In genomic region chr14:103704771-103705170, GRCm38 (mm10) we compare ENCODE assay signal across 20 mouse cellular contexts. TPM values are rescaled to one million over a fixed set of nuclear protein-coding genes. Genes with fewer than 3 reads are reported as not detected.
A peak's percentile ranks its signal among the peaks of the same experiment; 100 is the strongest.
DNase-seq lines count a peak whose midpoint lies in the region; ATAC-seq and TF ChIP-seq lines count a peak whose summit lies in the region.
"Had no signal": no experiment of that assay in that cellular context is flagged by ENCODE, and none has a peak within 500 bp of the region (broad histone marks: within the 10 kb centered on the region; RNA-seq: fewer than 3 reads in every experiment).

No protein-coding gene starts in this region.

- no peaks in the 10 kb centered on the region for H3K27me3 ChIP-seq in heart, adult 2 months (ENCODE audit: control insufficient read depth, insufficient read depth, low read length)
- H3K27me3 ChIP-seq in forebrain, postnatal 0 days (ENCODE audit: insufficient read depth, low read length), result no peaks in the 10 kb centered on the region
- H3K27me3 ChIP-seq: embryonic facial prominence, embryonic 12.5 days; forebrain, embryonic 13.5 days; forebrain, embryonic 15.5 days had no signal

- no peak for TF ChIP-seq POLR2A in heart, adult 2 months (IDR thresholded peaks at IDR 0.05; ENCODE audit: insufficient read depth, low read depth, low read length)

- TF ChIP-seq CTCF in heart, adult 2 months (IDR thresholded peaks at IDR 0.05), result no peak
- no peak for TF ChIP-seq CTCF in forebrain, postnatal 0 days (IDR thresholded peaks at IDR 0.05; ENCODE audit: low read depth)

- WGBS in heart, adult 2 months, result 62% methylated on average over 13 of the region's 13 CpGs
- WGBS in forebrain, postnatal 0 days, result 61% methylated on average over 13 of the region's 13 CpGs

- intact Hi-C loops in heart, adult 2 months (cut with DNase I), result no loop called here

- no peak for TF ChIP-seq EP300 in heart, adult 2 months (IDR thresholded peaks at IDR 0.05; ENCODE audit: insufficient read depth, low read depth, low read length)

- H3K4me3 ChIP-seq in heart, adult 2 months, result no peak overlapping the region
- H3K4me3 ChIP-seq in forebrain, postnatal 0 days (ENCODE audit: low read depth, low read length), result no peak overlapping the region
- H3K4me3 ChIP-seq: embryonic facial prominence, embryonic 12.5 days; forebrain, embryonic 13.5 days; forebrain, embryonic 15.5 days had no signal

- ATAC-seq in megakaryocyte progenitor cell, adult 5-6 weeks (replicated peaks; ENCODE audit: poor library complexity), result 0 out of 2 replicates have a peak, but pooled peaks have one; percentile 27
- no peak for ATAC-seq in forebrain, postnatal 0 days
- ATAC-seq: forebrain, embryonic 13.5 days; forebrain, embryonic 15.5 days had no signal

- no peaks in the 10 kb centered on the region for H3K79me2 ChIP-seq in heart, adult 2 months (replicated peaks; ENCODE audit: control insufficient read depth, insufficient read depth, low read length)

- H3K27ac ChIP-seq in heart, adult 2 months, result no peak overlapping the region
- H3K27ac ChIP-seq in forebrain, postnatal 0 days (ENCODE audit: low read depth, low read length), result no peak overlapping the region
- H3K27ac ChIP-seq: embryonic facial prominence, embryonic 12.5 days; forebrain, embryonic 13.5 days; forebrain, embryonic 15.5 days had no signal

- no peaks in the 10 kb centered on the region for H3K4me1 ChIP-seq in heart, adult 2 months (ENCODE audit: control insufficient read depth, insufficient read depth, low read length)
- no peaks in the 10 kb centered on the region for H3K4me1 ChIP-seq in forebrain, postnatal 0 days (ENCODE audit: insufficient read depth)
- H3K4me1 ChIP-seq: embryonic facial prominence, embryonic 12.5 days; forebrain, embryonic 13.5 days; forebrain, embryonic 15.5 days had no signal

- peak; percentile 79 for DNase-seq in heart, adult 11 months
- no peak for DNase-seq in heart, adult 2 months
- DNase-seq in brain, adult 2 months (ENCODE audit: low read depth, low spot score), result peak; percentile 24
- DNase-seq in cerebellum, postnatal 4 days (ENCODE audit: low spot score in 2 of 2), result no peak
- no peak for DNase-seq in forebrain, postnatal 0 days
- DNase-seq: adrenal gland, adult 2 months; adrenal gland, postnatal 10 days; adrenal gland, postnatal 25 days; cerebellum, adult 11-12 months; cerebellum, adult 2 months; cerebellum, adult 9-10 months; cerebellum, postnatal 10 days; cerebellum, postnatal 25 days; embryo, embryonic 11 days had no signal

- no peaks in the 10 kb centered on the region for H3K9me3 ChIP-seq in forebrain, postnatal 0 days (ENCODE audit: low read length)
- H3K9me3 ChIP-seq: embryonic facial prominence, embryonic 12.5 days; forebrain, embryonic 13.5 days; forebrain, embryonic 15.5 days had no signal

- no peaks in the 10 kb centered on the region for H3K36me3 ChIP-seq in heart, adult 2 months (ENCODE audit: control insufficient read depth, insufficient read depth, low read length)
- H3K36me3 ChIP-seq in forebrain, postnatal 0 days (ENCODE audit: insufficient read depth), result peaks cover 53% of the 10 kb centered on the region
- H3K36me3 ChIP-seq: embryonic facial prominence, embryonic 12.5 days had no signal

- no peak overlapping the region for H3K4me2 ChIP-seq in forebrain, postnatal 0 days (ENCODE audit: low read depth)
- H3K4me2 ChIP-seq: embryonic facial prominence, embryonic 12.5 days; forebrain, embryonic 13.5 days; forebrain, embryonic 15.5 days had no signal

- H3K9ac ChIP-seq in heart, adult 2 months (ENCODE audit: low read depth, low read length), result no peak overlapping the region
- H3K9ac ChIP-seq in forebrain, postnatal 0 days, result no peak overlapping the region
- H3K9ac ChIP-seq: embryonic facial prominence, embryonic 12.5 days; forebrain, embryonic 13.5 days; forebrain, embryonic 15.5 days had no signal

RNA-seq across cellular contexts. Expression of gene Slain1, which starts 54.7 kb away (rescaled TPM):
- under 1 TPM; 0.10 to 0.41 TPM for total RNA-seq in heart, adult 2 months (2021)
- polyA plus RNA-seq in heart, adult 2 months (2012; rRNA removed), result 0.38 and 0.43 TPM in 2 replicates
- total RNA-seq in megakaryocyte progenitor cell, adult 5-6 weeks (2015), result 9.7 and 10.0 TPM in 2 replicates
- 6.6 and 7.2 TPM in 2 replicates for total RNA-seq in megakaryocyte progenitor cell, adult 5-6 weeks (2017)
- 100 and 104 TPM in 2 replicates for total RNA-seq in forebrain, postnatal 0 days (2014; rRNA removed)
- 42.6 and 44.2 TPM in 2 replicates for polyA plus RNA-seq in forebrain, postnatal 0 days (2015; fragmentation: Nextera tagmentation; extraction: Ambion mirVana)
- total RNA-seq: MEL had no signal
- polyA plus RNA-seq: C2C12 had no signal

Comparison
In these comparisons a context has a peak if more than half of its experiments do, and no peak if none do; other contexts are left out.
1. DNase-seq: peak in heart, adult 11 months (single experiment) and brain, adult 2 months (single experiment); none in heart, adult 2 months (0 of 2), cerebellum, postnatal 4 days (0 of 2) and forebrain, postnatal 0 days (single experiment).